Mouse (Mus musculus) embryonic facial prominence, embryonic 11.5 days (tissue): ENCODE measurements at regions not wholly inside any gene's neighbourhood (a gene's known extent, or its start where the extent isn't known, plus 50 kb on each side); places are given as distances from the start of the nearest gene placed in this dataset.

Experiments used
- ATAC-seq: fragments of 200-750 bp; cut with Nextera tagmentation; replicated peaks from 2 replicates; pipeline ENCODE4 v1.8.0; 2017; ENCODE audit warnings: low read depth; ENCODE audit not compliant: insufficient number of reproducible peaks, low FRiP score, low TSS enrichment
- DNase-seq: peaks from one replicate; pipeline ENCODE4 v3.0.0-alpha.2; 2015; ENCODE audit warnings: low spot score
- H3K27ac ChIP-seq: fragments of 300-500 bp; sonication (generic); replicated peaks from 2 replicates; pipeline ENCODE4 v1.5.1; 2014; ENCODE audit warnings: mild to moderate bottlenecking, low read depth, low read length, control low read depth
- H3K27me3 ChIP-seq: fragments of 300-500 bp; sonication (generic); 2 replicates; pipeline ENCODE4 v1.6.1; 2014; ENCODE audit warnings: mild to moderate bottlenecking, low read length, moderate library complexity, mixed read lengths; ENCODE audit not compliant: control insufficient read depth, insufficient read depth
- H3K36me3 ChIP-seq: fragments of 300-500 bp; sonication (generic); replicated peaks from 2 replicates; pipeline ENCODE4 v1.6.1; 2014; ENCODE audit warnings: low read depth, mild to moderate bottlenecking, low read length, moderate library complexity, mixed read lengths; ENCODE audit not compliant: control insufficient read depth, insufficient read depth
- H3K4me1 ChIP-seq: fragments of 300-500 bp; sonication (generic); 2 replicates; pipeline ENCODE4 v1.6.1; 2014; ENCODE audit warnings: low read length, mixed read lengths; ENCODE audit not compliant: control insufficient read depth, insufficient read depth
- H3K4me2 ChIP-seq: fragments of 300-500 bp; sonication (generic); 2 replicates; pipeline ENCODE4 v1.6.1; 2014; ENCODE audit warnings: low read depth, mild to moderate bottlenecking, control low read depth, low read length, moderate library complexity
- H3K4me3 ChIP-seq: fragments of 300-500 bp; sonication (generic); 2 replicates; pipeline ENCODE4 v1.5.1; 2014; ENCODE audit warnings: low read depth, low read length, control low read depth
- H3K9ac ChIP-seq: fragments of 300-500 bp; sonication (generic); replicated peaks from 2 replicates; pipeline ENCODE4 v1.6.1; 2014; ENCODE audit warnings: mild to moderate bottlenecking, control low read depth, low read length
- H3K9me3 ChIP-seq: fragments of 300-500 bp; sonication (generic); replicated peaks from 2 replicates; pipeline ENCODE4 v1.6.1; 2016; ENCODE audit warnings: mild to moderate bottlenecking, low read length, inconsistent platforms, mixed read lengths; ENCODE audit not compliant: control insufficient read depth
- WGBS: fragments of 180-500 bp; shearing (Covaris S2); extraction: QIAGEN DNeasy Blood & Tissue Kit; methylation state at CpG from one replicate; pipeline ENCODE4 v1.1.7; 2014; 5-methylcytosine and 5-hydroxymethylcytosine counted together

GRCm38 (mm10) chr13:101625922-101626321 lies 142.1 kb downstream of the Pik3r1 start:
- Histone ChIP-seq H3K4me1 (no peaks in the 10 kb centered on the region), H3K27ac (no peak overlapping the region), H3K9me3 (no peaks in the 10 kb centered on the region), H3K9ac (no peak overlapping the region), H3K36me3 (no peaks in the 10 kb centered on the region), H3K27me3 (no peaks in the 10 kb centered on the region), H3K4me2 (no peak overlapping the region), H3K4me3 (no peak overlapping the region)
- 65% methylated on average over 5 of the region's 5 CpGs for WGBS
- ATAC-seq, result no peak
- no peak for DNase-seq

DNA sequence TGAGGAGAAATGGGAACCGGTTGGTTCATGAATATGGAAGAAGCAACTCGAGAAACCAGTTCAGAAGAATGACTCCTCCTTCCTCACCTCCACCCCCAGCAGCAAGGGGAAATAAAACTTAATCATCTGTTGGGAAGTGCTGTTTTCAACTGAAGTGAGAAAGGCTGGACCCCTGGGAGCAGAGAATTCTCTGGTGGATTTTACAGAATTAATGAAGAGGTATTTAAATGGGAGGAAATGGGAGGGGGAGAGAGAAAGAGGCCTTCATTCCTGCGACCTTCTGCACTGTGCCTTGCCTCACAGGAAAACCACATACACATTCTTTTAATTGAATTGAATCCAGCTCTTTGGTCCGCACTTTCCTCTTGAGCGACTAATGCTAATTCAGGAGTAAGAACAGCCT lies 143.8 kb downstream of the Pik3r1 start:
- Histone ChIP-seq H3K4me2 (no peak overlapping the region), H3K9me3 (no peaks in the 10 kb centered on the region), H3K9ac (no peak overlapping the region), H3K27me3 (no peaks in the 10 kb centered on the region), H3K4me1 (no peaks in the 10 kb centered on the region), H3K36me3 (no peaks in the 10 kb centered on the region), H3K27ac (no peak overlapping the region), H3K4me3 (no peak overlapping the region)
- 29% methylated on average over 5 of the region's 5 CpGs for WGBS
- no peak; the same call in 1 of the 2 replicates for ATAC-seq
- DNase-seq, result peak; percentile 7

DNA sequence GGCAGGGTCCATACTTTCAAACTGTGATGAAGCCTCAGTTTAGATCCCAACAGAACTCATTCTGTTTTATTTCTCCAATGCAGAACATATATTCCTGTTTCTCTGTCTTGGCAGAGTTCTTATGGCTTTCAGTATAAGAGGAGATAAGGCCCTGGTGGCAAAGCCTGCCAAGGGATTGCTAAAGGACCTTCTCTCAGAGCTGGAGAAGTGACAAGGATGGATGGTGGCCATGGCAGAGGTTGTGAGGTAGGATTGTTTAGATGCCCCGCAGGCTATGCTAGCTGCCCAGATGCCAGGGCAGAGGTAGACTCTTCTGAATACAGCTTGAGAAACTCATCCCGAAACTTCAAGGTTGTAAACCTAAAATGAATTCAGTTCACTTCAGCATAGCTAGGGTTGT lies 145.4 kb downstream of the Pik3r1 start:
- DNase-seq (no peak), ATAC-seq (no peak)
- Histone ChIP-seq H3K4me2 (no peak overlapping the region), H3K27ac (no peak overlapping the region), H3K27me3 (no peaks in the 10 kb centered on the region), H3K4me3 (no peak overlapping the region), H3K36me3 (no peaks in the 10 kb centered on the region), H3K4me1 (no peaks in the 10 kb centered on the region), H3K9ac (no peak overlapping the region), H3K9me3 (no peaks in the 10 kb centered on the region)
- 97% methylated on average over 2 of the region's 2 CpGs for WGBS

GRCm38 (mm10) chr13:101620660-101621059 lies 147.4 kb downstream of the Pik3r1 start:
- WGBS, result 73% methylated on average over 3 of the region's 3 CpGs
- Histone ChIP-seq H3K4me1 (no peaks in the 10 kb centered on the region), H3K4me2 (no peak overlapping the region), H3K27me3 (no peaks in the 10 kb centered on the region), H3K9ac (no peak overlapping the region), H3K27ac (no peak overlapping the region), H3K4me3 (no peak overlapping the region), H3K36me3 (no peaks in the 10 kb centered on the region), H3K9me3 (no peaks in the 10 kb centered on the region)
- no peak for ATAC-seq
- no peak for DNase-seq

GRCm38 (mm10) chr13:101619154-101619553 lies 148.9 kb downstream of the Pik3r1 start:
- no peaks in the 10 kb centered on the region for H3K9me3 ChIP-seq
- H3K9ac ChIP-seq, result no peak overlapping the region
- no peaks in the 10 kb centered on the region for H3K27me3 ChIP-seq
- no peak overlapping the region for H3K4me2 ChIP-seq
- DNase-seq (no peak), ATAC-seq (no peak)
- no peaks in the 10 kb centered on the region for H3K4me1 ChIP-seq
- H3K4me3 ChIP-seq, result no peak overlapping the region
- 90% methylated on average over 1 of the region's 1 CpGs for WGBS
- no peaks in the 10 kb centered on the region for H3K36me3 ChIP-seq
- no peak overlapping the region for H3K27ac ChIP-seq

GRCm38 (mm10) chr13:101612786-101613185 lies 155.2 kb downstream of the Pik3r1 start:
- Histone ChIP-seq H3K4me2 (no peak overlapping the region), H3K9ac (no peak overlapping the region), H3K4me1 (no peaks in the 10 kb centered on the region), H3K27me3 (no peaks in the 10 kb centered on the region), H3K9me3 (no peaks in the 10 kb centered on the region), H3K4me3 (no peak overlapping the region), H3K27ac (no peak overlapping the region), H3K36me3 (no peaks in the 10 kb centered on the region)
- no peak for ATAC-seq
- WGBS, result 83% methylated on average over 2 of the region's 2 CpGs
- DNase-seq, result no peak

GRCm38 (mm10) chr13:101611725-101612124 lies 156.3 kb downstream of the Pik3r1 start:
- ATAC-seq (no peak), DNase-seq (no peak)
- WGBS, result 92% methylated on average over 6 of the region's 6 CpGs
- Histone ChIP-seq H3K4me3 (no peak overlapping the region), H3K27ac (no peak overlapping the region), H3K27me3 (no peaks in the 10 kb centered on the region), H3K9me3 (no peaks in the 10 kb centered on the region), H3K36me3 (no peaks in the 10 kb centered on the region), H3K4me1 (no peaks in the 10 kb centered on the region), H3K4me2 (no peak overlapping the region), H3K9ac (no peak overlapping the region)

GRCm38 (mm10) chr13:101606184-101606730 lies 161.8 kb downstream of the Pik3r1 start:
- ATAC-seq, result no peak
- no peaks in the 10 kb centered on the region for H3K36me3 ChIP-seq
- H3K9me3 ChIP-seq, result no peaks in the 10 kb centered on the region
- no peak overlapping the region for H3K9ac ChIP-seq
- no peaks in the 10 kb centered on the region for H3K27me3 ChIP-seq
- no peak for DNase-seq
- 81% methylated on average over 1 of the region's 1 CpGs for WGBS
- no peak overlapping the region for H3K27ac ChIP-seq
- no peak overlapping the region for H3K4me2 ChIP-seq
- no peak overlapping the region for H3K4me3 ChIP-seq
- H3K4me1 ChIP-seq, result no peaks in the 10 kb centered on the region
